Mouse (Mus musculus) stomach, postnatal 0 days (tissue): Measurements from ENCODE around the gene 2900011O08Rik. TPM values are rescaled to one million over a fixed set of nuclear protein-coding genes. Genes with fewer than 3 reads are reported as not detected.

Experiments used
- ATAC-seq: fragments of 200-750 bp; cut with Nextera tagmentation; 2 replicates; pipeline ENCODE4 v1.8.0; 2017; ENCODE audit not compliant: low FRiP score, low TSS enrichment
- DNase-seq: peaks from one replicate; pipeline ENCODE4 v3.0.0-alpha.2; 2016; ENCODE audit warnings: low spot score
- H3K27ac ChIP-seq: fragments of 300-500 bp; sonication (generic); replicated peaks from 2 replicates; pipeline ENCODE4 v1.5.1; 2014; ENCODE audit warnings: mild to moderate bottlenecking, control low read depth
- H3K27me3 ChIP-seq: fragments of 300-500 bp; sonication (generic); 2 replicates; pipeline ENCODE4 v1.6.1; 2014; ENCODE audit warnings: low read length; ENCODE audit not compliant: control insufficient read depth, insufficient read depth
- H3K36me3 ChIP-seq: fragments of 300-500 bp; sonication (generic); 2 replicates; pipeline ENCODE4 v1.6.1; 2014; ENCODE audit warnings: low read length, mixed read lengths; ENCODE audit not compliant: control insufficient read depth, insufficient read depth
- H3K4me1 ChIP-seq: fragments of 300-500 bp; sonication (generic); replicated peaks from 2 replicates; pipeline ENCODE4 v1.6.1; 2014; ENCODE audit warnings: antibody characterized with exemption; ENCODE audit not compliant: control insufficient read depth, insufficient read depth
- H3K4me2 ChIP-seq: fragments of 300-500 bp; sonication (generic); replicated peaks from 2 replicates; pipeline ENCODE4 v1.6.1; 2014; ENCODE audit warnings: low read depth, mild to moderate bottlenecking, control low read depth, moderate library complexity
- H3K4me3 ChIP-seq: fragments of 300-500 bp; sonication (generic); 2 replicates; pipeline ENCODE4 v1.5.1; 2014; ENCODE audit warnings: low read depth, low read length, control low read depth
- H3K9ac ChIP-seq: fragments of 300-500 bp; sonication (generic); 2 replicates; pipeline ENCODE4 v1.6.1; 2014; ENCODE audit warnings: mild to moderate bottlenecking, low read length, control low read depth, mixed read lengths
- H3K9me3 ChIP-seq: fragments of 300-500 bp; sonication (generic); 2 replicates; pipeline ENCODE4 v1.6.1; 2016; ENCODE audit warnings: low read length; ENCODE audit not compliant: control insufficient read depth
- CTCF ChIP-seq: IDR thresholded peaks from 2 replicates; pipeline ENCODE4 v1.5.1; 2016; ENCODE audit warnings: antibody characterized with exemption, low read depth, mild to moderate bottlenecking, moderate library complexity
- EP300 ChIP-seq: optimal IDR thresholded peaks from 2 replicates; pipeline ENCODE3; 2016; ENCODE audit warnings: antibody characterized with exemption
- WGBS: fragments of 180-500 bp; shearing (Covaris S2); extraction: QIAGEN DNeasy Blood & Tissue Kit; methylation state at CpG from one replicate; pipeline ENCODE4 v1.1.7; 2014; 5-methylcytosine and 5-hydroxymethylcytosine counted together
- polyA plus RNA-seq: library from polyadenylated mRNA; unstranded; fragments of >200 nt; fragmentation: Nextera tagmentation; extraction: Ambion mirVana; gene quantifications from 2 replicates; pipeline ENCODE4 v1.2.1, GENCODE M21; 2015

The 2900011O08Rik gene
- polyA plus RNA-seq = 0.70 and 1.3 TPM in 2 replicates

DNA sequence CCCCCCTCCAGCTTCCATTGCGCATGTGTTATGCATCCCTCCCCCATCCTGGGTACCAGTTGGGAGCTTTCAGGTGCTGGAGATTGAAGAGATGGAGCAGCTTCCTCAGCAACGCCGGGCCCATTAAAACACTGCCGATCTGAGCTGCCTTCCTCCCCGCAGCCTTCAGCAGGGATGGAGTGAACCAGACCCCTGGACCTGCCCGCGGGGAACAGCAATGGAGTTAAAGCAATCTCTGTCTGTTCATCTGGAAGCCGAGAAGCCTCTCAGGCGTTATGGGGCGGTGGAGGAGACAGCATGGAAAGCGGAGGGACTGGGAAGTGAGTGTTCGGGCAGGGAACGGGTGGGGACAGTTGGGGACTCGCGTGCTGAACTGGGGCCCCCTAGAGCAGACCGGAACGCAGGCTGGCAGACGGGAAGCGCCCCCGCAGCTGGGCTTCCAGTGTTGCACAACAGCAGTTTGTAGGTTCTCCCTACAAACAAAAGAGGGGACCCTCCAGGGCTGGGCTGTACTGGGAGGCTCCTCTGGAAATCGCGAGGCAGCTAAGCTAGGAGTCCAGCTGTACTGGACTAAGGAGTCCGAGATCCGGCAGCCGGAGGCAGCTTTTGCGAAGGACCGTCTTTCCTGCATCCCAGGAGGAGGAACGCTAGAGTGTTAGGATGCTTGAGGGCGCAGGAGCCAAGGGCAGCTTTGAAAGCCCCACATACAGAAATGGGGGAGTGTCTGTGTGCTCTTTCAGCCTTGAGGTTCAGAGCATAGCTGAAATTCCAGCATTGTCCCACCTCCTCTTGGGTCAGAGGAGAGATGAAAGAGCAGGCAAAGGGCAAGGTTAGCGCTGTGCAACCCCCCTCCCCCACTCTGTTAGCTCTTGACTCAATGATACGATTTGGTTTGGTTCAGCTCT lies at the start of gene 2900011O08Rik, which contains the start of gene Ifitm7:
Gene 2900011O08Rik, plus strand, starts transcription at position 31 of the 905 bp plus-strand sequence.
Gene Ifitm7, minus strand, starts transcription at position 315 of the 905 bp plus-strand sequence.
- H3K9me3 ChIP-seq = no peaks in the 10 kb centered on the region
- peak within 1 kb of the TSS; percentile 41; the same call in 1 of the 2 replicates for H3K9ac ChIP-seq

DNA sequence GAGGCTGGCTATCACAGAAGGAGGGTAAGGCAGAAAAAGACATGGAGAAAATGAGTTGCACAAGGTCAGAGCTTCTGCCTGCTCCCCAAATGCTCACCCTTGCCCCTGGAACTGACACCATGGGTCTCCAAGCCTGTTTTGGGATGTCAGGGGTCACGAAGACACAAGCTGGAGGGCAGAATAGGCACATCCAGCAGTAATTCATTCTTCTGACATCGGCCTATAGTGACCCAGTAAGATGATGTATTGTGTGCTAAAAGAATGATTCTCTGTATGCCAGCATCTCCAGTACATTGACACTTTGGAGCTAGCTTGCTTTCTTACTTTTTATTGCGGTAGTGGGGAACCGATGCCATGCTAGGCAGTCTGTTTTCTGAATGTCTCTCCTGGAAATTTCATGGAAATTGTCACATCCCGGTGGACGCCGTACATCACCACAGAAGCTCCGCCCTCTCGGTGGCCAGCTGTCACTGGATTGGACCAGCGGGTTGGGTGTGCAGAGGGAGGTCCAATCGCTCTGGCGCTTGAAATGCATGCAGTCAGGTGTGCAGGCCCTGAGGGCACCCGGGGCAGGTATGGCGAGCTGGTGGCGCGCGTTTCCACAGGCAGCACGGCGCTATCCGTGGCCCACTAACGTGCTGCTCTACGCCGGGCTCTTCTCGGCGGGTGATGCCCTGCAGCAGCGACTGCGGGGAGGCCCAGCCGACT lies 46.1 kb upstream of the 2900011O08Rik start:
- Histone ChIP-seq H3K4me3 (peak overlapping the region; percentile 49), H3K9ac (peak overlapping the region; percentile 63), H3K4me1 (no peaks in the 10 kb centered on the region), H3K27me3 (no peaks in the 10 kb centered on the region), H3K36me3 (no peaks in the 10 kb centered on the region), H3K4me2 (peak overlapping the region; percentile 89), H3K27ac (no peak overlapping the region), H3K9me3 (no peaks in the 10 kb centered on the region)
- TF ChIP-seq EP300 (no peak), CTCF (no peak)
- WGBS = 6% methylated on average over 28 of the region's 28 CpGs
- peak; percentile 80 for DNase-seq
- peak; percentile 96 for ATAC-seq

More for the DNA sequence above, at the start of gene 2900011O08Rik, which contains the start of gene Ifitm7:
- DNase-seq = peak; percentile 20
- Histone ChIP-seq H3K4me3 (peak within 1 kb of the TSS; percentile 38), H3K4me2 (peak within 1 kb of the TSS; percentile 70), H3K36me3 (no peaks in the 10 kb centered on the region), H3K27me3 (no peaks in the 10 kb centered on the region), H3K27ac (no peak within 1 kb of the TSS), H3K4me1 (no peaks in the 10 kb centered on the region)
- TF ChIP-seq CTCF (no peak), EP300 (no peak)
- WGBS = 1% methylated on average over 31 of the region's 31 CpGs
- peak; percentile 32; the same call in 1 of the 2 replicates for ATAC-seq

DNA sequence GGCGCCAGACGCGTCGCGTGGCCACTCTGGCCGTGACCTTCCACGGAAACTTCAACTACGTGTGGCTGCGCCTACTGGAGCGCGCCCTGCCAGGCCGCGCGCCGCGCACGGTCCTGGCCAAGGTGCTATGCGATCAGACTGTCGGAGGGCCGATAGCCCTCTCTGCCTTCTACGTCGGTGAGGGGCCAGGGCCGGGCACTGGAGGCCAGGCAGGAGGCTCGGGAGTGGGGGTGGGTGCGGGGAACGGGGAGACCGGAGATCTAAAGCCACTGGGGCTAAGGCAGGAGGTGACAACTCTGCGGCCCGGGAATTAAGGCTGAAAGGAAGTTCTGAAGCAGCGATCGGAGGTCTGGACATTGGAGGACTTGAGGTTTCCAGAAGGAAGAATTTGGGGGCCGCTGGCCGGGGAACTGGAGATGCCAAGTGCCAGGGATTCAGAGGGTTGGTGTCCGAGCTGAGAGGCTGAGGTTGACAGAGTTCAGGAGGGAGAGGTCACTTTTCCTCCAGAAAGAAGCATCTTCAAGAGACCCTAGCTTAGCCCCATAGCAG lies 45.5 kb upstream of the 2900011O08Rik start:
- 3% methylated on average over 34 of the region's 34 CpGs for WGBS
- TF ChIP-seq CTCF = no peak
- TF ChIP-seq EP300 = no peak
- Histone ChIP-seq H3K4me2 (peak overlapping the region; percentile 89), H3K27me3 (no peaks in the 10 kb centered on the region), H3K4me3 (peak overlapping the region; percentile 49), H3K36me3 (no peaks in the 10 kb centered on the region), H3K9ac (peak overlapping the region; percentile 63), H3K4me1 (no peaks in the 10 kb centered on the region), H3K27ac (no peak overlapping the region), H3K9me3 (no peaks in the 10 kb centered on the region)
- no peak for DNase-seq
- peak; percentile 81; the same call in 1 of the 2 replicates for ATAC-seq

DNA sequence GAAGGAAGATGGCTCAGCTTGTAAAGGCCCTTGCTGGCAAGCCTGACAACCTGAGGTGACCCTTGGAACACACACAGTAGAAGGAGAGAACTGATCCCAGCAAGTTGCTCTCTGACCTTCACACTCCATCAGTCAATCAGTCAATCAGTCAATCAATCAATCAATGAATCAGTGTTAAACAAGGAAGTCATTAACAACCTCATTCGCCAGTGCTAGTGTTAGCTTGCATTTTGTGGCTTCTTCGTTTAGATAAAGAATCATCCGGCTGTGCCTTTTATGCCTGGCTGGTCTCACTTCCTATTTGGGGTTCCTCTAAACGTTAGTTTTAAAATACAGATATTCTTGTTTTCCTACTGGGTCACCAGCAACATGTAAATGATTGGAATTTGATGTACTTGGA lies 42.2 kb upstream of the 2900011O08Rik start:
- H3K27me3 ChIP-seq = no peaks in the 10 kb centered on the region
- H3K9ac ChIP-seq = no peak overlapping the region
- WGBS = 37% methylated on average over 4 of the region's 4 CpGs
- no peaks in the 10 kb centered on the region for H3K9me3 ChIP-seq
- no peak overlapping the region for H3K27ac ChIP-seq
- DNase-seq = no peak
- no peak for ATAC-seq
- no peaks in the 10 kb centered on the region for H3K4me1 ChIP-seq
- no peaks in the 10 kb centered on the region for H3K36me3 ChIP-seq
- no peak overlapping the region for H3K4me3 ChIP-seq
- H3K4me2 ChIP-seq = no peak overlapping the region
- TF ChIP-seq CTCF (no peak), EP300 (no peak)

DNA sequence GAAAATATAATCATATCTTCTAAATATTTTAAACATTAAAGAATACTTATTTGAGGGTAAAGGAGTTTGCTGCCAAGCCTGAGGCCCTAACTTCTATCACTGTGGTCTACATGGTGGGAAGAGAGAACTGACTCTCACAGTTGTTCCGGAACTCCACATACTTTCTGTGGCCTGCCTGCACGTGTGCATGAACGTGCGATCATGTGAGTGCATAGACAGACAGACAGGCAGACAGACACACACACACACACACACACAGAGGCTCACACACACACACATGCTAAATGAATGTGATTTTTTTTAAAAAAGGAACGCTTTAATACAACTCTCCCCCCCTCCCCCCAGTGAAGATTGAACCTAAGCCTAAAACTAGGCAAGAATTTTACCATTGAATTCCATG lies 41.7 kb upstream of the 2900011O08Rik start:
- H3K27ac ChIP-seq = no peak overlapping the region
- no peaks in the 10 kb centered on the region for H3K36me3 ChIP-seq
- ATAC-seq (no peak), DNase-seq (no peak)
- TF ChIP-seq EP300 (no peak), CTCF (no peak)
- H3K27me3 ChIP-seq = no peaks in the 10 kb centered on the region
- no peaks in the 10 kb centered on the region for H3K4me1 ChIP-seq
- H3K9me3 ChIP-seq = no peaks in the 10 kb centered on the region
- WGBS = 56% methylated on average over 5 of the region's 5 CpGs
- H3K9ac ChIP-seq = no peak overlapping the region
- no peak overlapping the region for H3K4me2 ChIP-seq
- H3K4me3 ChIP-seq = no peak overlapping the region
